Mouse (Mus musculus): Measurements from ENCODE around the gene Gm20538.
A peak's percentile ranks its signal among the peaks of the same experiment; 100 is the strongest.

Gene Gm20538

DNA sequence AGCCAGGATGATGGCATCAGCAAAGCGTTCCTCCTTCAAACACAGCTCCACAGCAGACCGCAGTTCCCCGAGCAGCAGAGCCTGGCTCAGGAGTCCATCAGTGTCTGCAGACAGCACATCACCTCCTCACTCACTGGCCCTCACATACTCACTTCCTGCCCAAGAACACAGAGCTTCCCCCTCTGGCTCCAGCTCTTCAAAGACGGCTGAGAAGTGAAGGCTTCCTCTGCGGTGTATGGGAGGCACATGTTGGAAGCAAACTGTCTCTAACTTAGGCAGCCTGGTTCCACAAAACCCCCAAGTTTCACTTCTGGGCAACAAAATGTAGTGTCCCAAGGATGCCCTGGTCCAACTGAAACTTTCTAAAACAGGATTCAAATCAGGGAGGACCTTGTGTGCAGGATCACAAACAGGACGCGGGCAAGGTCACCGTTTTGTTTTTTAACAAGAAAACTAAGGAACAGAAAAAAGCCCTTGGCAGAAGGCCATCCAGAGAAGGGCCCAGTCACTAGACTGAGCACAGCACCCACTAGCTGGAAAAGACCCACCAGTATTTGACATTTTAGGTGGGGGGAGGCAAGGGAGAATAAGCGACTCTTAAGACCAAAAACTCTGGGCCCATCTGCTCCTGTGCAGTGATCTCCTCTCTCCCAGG, 27.0 kb downstream of the Gm20538 start:
- no peak for DNase-seq

DNA sequence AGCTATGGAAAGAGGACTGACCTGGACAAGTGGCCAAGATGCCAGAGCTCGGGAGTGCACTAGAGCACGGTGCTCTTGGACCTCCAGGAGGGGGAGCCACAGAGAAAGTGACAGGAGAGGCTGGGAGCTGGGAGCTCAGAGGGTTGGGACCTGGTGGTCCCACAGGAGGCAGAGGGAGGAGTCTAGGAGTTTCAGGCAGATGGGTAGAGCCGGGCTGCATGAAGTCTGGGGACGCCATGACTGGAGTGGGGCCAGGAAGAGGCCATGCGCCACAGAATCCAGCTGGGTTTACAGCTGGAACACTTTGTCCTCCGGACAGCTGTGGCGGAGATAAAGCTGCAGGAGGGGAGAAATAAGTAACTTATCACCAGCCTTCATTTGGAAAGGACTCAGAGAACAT, 33.5 kb downstream of the Gm20538 start:
- peak; percentile 50 to 65 for DNase-seq

DNA sequence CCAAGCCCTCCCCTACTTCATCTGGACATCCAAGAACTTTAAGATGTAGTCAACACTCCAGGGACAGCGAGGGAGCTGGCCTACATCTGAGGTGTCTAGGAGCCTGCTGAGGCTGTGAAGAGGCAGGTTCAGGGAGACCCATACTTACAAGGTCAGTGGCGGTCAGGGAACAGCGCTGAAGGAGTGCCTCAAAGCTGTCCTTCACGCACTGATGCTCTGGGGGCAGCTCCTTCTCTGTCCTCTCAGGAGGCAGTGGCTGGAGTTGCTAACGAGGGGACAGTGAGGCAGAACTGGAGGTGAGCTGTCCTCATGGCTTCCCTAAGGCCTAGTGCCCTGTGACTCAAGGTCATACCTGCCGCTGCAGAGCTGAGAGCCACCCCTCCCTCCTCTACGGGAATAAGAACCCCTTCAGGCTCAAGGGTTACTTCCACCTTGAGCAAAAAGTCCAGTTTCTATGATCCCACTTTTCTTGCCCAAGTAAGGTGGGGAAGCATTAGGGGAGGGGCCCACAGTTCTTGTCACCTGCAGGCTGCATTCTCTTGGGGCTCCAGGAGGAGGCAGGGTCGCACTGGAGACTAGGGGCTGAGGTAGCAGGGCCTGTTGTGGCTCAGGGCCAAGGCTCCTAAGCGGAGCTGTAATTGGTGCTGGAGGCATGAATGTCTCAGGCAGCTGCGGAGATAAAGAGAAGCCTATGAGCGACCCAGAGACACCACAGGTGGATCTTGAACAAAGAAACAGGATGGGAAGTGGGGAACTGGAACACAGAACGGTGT, 34.4 kb downstream of the Gm20538 start:
- peak in 1 of 2 experiments; percentile 41 for DNase-seq

DNA sequence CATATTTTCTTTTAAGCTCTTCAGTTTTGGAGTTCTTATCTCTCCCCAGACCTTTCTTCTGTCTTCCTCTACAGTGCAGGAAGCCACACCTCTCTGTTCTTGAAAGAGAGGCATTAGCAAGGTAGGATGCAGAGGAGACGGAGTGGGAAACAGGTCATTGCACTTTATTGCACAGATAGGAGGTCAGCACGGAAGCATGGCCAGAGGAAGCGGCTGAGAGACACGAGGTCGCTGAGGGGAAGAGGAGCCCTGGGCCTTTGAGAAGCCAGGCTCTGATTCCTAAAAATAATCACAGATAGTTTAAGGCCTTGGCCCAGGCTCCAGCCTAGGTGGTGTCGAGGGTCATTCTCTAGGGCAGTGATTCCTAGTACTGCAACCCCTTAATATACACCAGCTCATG, 36.9 kb downstream of the Gm20538 start:
- DNase-seq = no peak

DNA sequence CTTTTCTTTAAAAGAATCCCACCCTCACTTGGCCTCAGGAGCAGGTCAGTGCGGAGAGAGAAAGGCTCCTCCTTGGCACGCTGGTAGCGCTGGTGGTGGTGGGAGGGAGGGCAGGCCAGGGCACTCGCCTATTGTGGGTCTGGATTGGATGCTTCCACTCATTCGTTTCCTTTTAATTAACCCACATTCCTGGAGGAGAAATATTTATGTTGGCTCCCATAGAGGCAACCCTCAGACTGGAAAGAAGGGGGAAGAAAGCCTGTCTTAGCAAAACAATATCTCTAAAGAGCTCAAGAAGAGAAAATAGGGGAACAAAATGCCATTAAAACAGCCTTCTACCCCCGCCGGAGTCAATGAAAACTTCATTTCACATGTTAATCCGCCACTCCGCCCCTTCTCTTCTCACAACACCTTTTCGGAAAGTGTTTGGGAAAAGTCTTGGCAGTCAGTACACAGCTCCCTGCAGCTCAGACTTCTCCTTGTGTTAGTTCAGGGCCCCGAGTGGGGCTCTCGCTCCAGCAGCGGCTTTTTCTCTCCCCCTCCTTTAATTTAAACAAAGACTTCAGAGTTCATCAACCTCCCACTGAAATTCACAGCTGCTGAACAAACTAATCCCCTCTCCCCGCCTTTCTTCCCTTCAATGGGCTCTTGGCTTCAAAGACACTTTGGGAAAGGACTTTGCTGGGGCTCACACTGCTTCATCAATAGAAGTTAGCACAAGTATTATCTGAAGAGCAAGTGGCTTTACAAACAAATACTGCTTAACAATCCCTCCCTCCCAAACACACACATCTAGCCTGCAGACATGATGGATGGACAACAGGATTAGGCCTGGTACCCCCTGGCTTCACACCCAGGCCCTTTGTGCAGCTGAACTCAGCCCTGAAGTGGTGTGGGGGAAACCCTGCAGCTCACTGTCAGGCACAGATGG, 37.8 kb downstream of the Gm20538 start:
- no peak for DNase-seq

DNA sequence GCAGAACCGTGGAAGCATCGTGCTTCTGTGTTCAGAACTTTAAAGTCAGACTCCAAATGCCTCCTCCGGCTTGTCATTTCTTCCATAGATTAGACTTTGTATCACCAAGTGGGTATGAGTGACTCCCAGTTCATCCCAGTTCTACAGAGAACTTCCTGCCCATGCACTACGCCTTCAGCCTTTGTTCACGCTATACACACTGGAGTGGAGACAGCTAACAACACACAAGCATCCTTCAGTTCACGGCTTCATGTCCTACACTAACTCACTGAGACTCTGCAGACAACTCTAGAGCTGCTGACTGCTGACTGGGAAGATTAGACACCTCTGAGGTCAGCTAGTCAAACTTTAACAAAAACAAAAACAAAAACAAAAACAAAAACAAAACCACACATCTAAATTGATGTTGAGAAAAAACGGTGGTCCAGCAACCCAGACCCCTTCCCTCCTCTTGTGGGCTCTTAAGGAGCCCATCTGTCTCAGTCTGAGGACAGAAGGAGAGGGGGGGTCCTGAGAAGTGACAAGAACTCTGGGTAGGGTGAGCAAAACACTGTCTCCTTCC, 38.6 kb downstream of the Gm20538 start:
- no peak for DNase-seq

DNA sequence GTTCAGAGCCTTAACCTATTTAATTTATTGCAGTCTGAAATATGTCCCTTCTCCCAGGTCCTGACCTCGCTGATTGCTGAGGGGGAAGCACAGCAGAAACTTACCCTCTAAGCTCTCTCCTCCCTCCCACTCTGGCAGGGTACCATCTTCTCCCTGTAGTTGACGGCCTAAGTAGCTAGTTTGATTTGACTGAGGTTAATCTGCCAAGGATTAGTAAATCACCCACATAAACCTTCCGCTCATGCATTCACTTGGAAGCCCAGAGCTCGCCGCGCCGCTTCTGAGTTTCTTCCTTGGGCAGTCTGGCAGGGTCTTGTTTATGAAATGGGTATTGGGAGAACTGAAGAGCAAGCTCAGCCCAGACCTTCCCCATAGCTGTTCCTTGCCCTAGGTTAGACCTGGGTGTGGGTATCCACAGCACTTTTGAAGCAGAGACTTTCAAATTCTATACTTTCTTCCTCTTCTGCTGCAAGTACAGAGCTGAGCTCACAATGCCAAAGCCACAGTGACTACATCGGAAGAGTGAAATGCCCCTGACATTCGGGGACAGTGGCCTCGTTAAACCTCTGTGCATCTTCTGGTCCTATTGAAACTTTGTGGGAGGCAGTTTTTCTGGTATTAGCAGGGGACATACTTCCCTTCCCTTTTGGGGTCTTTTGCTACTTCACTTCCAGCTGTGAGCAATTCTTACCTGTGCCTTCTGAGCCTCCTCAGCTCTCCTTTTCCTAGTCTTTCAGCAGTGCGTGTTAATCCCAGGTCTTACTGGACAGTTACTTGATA, 39.4 kb downstream of the Gm20538 start:
- DNase-seq = no peak

DNA sequence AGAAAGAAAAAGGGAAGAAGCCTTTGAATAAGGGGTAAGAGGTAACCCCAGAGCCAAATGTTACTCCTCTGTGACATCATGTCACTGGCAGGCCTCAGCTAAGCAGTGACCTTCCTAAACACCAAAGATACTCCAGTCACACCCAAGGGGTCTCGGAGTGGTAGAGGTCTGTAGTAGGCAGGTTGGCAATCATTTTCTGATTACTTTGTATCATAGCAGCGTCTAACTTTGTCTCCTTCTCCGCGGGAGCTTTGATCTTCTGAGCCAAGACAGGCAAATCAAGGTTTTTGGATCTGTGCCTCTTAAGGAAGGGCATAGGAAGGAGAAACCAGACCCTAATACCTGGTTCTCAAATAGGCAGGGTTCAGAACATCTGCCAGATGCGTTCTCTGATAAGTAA, 40.0 kb downstream of the Gm20538 start:
- DNase-seq = no peak

DNA sequence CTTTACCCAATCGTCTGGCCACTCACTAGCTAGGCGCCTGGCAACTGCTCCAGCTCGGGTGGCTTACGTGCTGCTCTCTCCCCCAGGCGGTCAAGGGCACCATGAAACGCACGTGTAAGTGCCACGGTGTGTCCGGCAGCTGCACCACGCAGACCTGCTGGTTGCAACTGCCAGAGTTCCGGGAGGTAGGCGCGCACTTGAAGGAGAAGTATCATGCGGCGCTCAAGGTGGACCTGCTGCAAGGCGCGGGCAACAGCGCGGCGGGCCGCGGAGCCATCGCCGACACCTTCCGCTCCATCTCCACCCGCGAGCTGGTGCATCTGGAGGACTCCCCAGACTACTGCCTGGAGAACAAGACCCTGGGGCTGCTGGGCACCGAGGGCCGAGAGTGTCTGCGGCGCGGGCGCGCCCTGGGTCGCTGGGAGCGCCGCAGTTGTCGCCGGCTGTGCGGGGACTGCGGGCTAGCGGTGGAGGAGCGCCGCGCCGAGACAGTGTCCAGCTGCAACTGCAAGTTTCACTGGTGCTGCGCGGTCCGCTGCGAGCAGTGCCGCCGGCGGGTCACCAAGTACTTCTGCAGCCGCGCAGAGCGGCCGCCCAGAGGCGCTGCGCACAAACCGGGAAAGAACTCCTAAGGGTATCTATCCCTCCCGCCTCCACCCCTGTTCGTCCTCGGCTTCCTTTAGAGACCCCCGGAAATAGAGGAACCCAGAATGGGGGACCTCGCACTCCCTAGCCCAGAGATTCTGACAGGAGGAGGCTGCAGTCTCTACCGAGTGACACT, 41.0 kb downstream of the Gm20538 start:
- peak; percentile 43 to 51 for DNase-seq

DNA sequence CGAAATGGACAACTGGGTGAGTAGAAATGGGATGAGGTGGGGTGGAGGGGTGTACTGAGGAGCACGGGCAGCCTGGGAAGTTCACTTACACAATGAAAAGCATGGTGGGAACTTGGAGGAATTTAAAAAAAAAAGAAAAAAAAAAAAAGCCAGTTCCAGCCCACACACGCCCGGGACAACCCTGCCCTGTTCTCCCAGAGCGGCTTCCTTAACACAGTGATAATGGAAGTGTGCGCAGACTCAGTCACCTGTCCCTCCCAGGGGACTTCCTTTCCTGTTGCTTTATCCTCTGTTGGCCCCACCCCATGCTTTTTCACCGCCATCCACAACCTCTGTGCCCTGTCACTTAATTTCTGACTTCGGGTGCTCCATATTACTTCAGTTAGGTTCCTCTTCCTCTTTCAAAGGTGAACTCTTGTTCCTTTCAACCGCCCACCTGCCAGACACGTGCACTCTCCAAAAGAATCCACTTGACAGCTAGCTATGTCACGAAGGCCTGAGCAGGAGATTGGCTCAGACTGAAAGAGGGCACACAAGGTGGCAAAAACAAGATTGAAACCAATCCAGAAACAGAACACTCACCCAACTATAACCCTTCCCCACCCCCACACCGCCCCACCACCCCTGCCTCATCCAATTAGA, 42.0 kb downstream of the Gm20538 start:
- DNase-seq = no peak

DNA sequence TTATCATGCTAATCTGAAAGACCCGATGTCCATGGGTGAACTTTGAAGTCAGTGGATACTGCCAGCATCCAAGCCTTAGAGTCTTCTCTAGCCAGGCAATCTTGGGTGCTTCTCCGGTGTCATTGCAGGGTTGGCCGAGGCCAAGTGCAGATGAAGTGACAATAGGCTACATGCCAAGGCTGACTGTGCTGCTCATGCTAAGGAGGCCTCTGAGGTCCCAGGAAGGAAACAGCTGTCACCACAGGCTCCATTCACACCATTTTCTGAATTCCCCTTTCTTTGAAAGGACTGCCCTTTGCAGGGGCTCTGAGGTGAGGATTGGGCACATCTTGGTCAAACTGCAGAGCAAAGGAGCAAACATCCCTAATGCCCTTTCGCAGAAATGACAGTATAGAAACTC, 49.9 kb downstream of the Gm20538 start:
- DNase-seq = no peak

DNA sequence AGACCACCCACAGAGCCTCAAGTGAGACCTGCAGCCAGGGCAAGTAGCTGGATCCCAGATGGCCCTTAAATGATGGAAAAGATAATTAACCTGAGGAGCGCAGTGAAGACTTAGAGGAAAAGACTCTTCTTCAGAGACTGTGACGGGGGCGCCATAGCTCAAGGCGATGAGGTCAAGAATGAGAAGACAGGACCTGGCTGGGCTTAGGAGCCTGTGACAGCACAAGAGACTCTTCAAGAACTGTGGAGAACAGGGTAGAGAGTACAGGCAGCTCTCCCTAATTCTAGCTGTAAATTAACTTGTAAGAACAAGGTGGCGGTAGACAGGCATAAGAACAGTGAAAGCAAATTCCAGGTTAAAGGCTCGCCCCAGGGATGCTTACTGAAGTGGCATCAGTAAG, 50.7 kb downstream of the Gm20538 start:
- DNase-seq = no peak

DNA sequence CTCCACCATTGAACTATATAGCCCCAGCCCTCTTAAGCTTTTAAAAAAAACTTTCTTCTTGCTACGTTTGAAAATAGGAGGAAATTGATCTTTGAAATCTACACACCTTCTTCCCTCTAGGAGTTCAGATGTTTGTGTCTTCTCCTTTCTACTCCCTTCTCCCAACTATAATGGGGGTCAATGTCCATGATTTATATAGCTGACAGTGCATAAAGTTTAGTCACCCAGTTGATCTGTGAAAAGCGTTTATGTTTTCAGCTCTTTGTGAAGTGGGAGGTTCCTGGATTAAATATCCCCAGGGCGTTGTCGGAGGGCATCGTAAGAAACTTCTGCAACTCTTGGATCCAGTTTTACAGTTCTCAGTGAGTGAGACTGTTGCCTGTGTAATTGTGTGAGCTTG, 52.4 kb downstream of the Gm20538 start:
- no peak for DNase-seq

DNA sequence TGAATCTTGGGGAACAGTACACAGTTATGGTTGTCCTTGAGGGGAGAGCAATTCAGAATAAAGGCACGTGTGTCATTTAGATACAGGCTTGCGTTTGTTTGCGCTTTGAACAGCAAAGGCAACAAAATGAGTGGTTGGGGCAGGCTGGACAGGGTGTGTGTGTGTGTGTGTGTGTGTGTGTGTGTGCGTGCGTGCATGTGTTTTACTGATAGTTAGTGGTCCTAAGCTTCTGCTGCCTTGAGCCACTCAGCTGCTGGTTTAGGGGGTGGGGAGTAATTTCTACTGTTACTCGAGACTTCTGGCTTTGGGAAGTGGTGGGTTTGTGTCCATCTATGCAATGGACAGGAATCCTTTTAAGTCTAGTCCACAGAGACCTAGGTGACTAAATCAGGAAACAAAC, 53.7 kb downstream of the Gm20538 start:
- no peak for DNase-seq

DNA sequence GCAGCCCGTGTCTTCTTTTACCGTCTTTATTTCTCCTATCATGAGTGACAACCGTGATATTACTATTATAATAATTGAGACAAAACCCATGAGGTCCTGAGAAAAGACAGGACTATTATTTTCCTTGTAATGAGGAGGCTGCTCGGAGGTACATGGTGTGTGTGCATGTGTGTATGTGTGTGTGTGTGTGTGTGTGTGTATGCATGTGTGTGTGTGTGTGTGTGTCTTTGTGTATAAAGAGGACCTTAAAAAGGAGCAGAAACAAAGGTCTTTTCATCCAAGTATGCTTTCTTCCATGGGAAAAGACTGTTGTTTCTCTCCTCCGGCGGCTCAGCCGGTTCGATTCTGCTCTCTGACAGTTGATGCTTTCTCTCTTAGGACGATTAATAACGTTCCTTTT, 55.7 kb downstream of the Gm20538 start:
- DNase-seq = no peak

DNA sequence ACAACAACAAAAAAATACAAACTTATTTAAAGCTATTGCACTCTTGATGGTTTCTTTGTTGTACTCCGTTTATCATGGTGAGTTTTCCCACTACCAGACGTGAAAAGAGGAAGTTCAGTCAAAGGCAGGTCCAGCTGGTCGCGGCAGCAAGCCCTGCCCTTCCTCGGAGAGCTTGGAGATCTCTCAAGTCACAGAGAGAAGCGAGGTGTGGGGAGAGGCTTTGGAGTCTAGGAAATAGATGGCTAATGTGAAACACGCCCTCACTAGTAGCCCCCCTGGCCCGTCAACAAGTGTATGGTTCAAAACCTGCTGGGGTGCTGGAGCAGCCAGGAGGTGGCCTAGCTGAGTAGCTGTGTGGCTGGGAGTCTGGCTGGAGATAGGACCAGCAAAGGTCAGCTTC, 56.1 kb downstream of the Gm20538 start:
- no peak for DNase-seq
